ENCODE assay signal across 17 mouse cellular contexts in the genomic region with DNA sequence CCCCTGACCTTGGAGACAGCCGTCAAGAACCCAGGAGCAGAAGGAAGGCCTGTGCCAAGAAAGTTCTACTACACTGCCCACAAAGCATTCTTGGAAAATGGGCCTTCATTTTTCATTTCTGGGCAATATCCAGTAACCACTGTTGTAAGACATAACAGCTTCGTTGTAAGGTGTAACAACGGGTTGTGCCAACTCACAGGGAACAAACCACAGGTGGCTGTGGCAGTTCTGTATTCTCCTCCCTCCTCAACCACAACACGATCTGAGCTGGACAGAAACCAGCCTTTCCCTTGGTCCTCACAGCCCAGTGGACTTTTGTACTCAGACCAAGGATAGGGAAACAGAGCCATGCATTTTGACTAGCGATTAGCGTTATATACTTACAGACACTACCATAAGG.
"Had no signal": no experiment of that assay in that cellular context is flagged by ENCODE, and none has a peak within 500 bp of the region (broad histone marks: within the 10 kb centered on the region; RNA-seq: fewer than 3 reads in every experiment).

No protein-coding gene starts in this region.

- H3K4me3 ChIP-seq: kidney, embryonic 15.5 days; limb, embryonic 10.5 days; limb, embryonic 13.5 days; liver, embryonic 13.5 days; stomach, embryonic 15.5 days had no signal

- H3K27me3 ChIP-seq: kidney, embryonic 15.5 days; liver, embryonic 13.5 days; stomach, embryonic 15.5 days had no signal

- H3K27ac ChIP-seq: kidney, embryonic 15.5 days; limb, embryonic 10.5 days; limb, embryonic 13.5 days; liver, embryonic 13.5 days; macrophage; stomach, embryonic 15.5 days had no signal

- H3K4me2 ChIP-seq: kidney, embryonic 15.5 days; limb, embryonic 13.5 days; liver, embryonic 13.5 days; lung, embryonic 14.5 days; midbrain, embryonic 11.5 days; stomach, embryonic 15.5 days had no signal

- H3K9me3 ChIP-seq: kidney, embryonic 15.5 days; limb, embryonic 10.5 days; limb, embryonic 13.5 days; liver, embryonic 13.5 days; stomach, embryonic 15.5 days had no signal

- H3K4me1 ChIP-seq: limb, embryonic 10.5 days; liver, embryonic 13.5 days; stomach, embryonic 15.5 days had no signal

- DNase-seq: kidney, adult 18-20 months; kidney, postnatal 10 days; kidney, postnatal 36 days; liver; liver, embryonic 13.5 days; lung, embryonic 14.5 days; midbrain, embryonic 14.5 days; right cerebral cortex, adult 18-20 months; right cerebral cortex, postnatal 14 days; spleen, adult 18-20 months; thymus, postnatal 4 days had no signal

- H3K36me3 ChIP-seq: kidney, embryonic 15.5 days; limb, embryonic 10.5 days; limb, embryonic 13.5 days; liver, embryonic 13.5 days; stomach, embryonic 15.5 days had no signal

- H3K9ac ChIP-seq: kidney, embryonic 15.5 days; limb, embryonic 13.5 days; liver, embryonic 13.5 days; lung, embryonic 14.5 days; stomach, embryonic 15.5 days had no signal
